Mouse (Mus musculus) adipocyte (in vitro differentiated cells): Measurements from ENCODE around the gene Mmd2.

Source experiments
- DNase-seq: peaks from one replicate; pipeline ENCODE4 v3.0.0-alpha.2; 2016; ENCODE audit warnings: low spot score

The Mmd2 gene

DNA sequence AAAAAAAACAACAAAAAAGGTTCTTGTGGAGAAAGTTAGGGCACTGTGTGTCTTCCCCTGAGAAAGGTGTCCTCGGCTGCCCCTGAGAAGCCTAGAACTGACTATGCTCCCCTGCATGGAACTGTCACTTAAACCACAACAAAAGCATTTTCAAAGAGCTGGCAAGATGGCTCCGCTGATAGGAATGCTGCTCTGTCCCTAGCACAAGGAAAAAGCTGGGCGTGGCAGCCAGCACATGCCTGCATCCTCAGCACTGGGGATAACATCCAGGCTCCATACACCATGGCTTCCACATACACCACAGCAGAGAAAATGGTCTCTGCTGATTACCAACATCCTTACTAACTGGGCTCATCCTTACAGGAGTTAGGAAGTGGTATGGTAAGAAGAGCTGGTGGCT lies 61.5 kb downstream of the Mmd2 start:
- no peak for DNase-seq

- no peak for DNase-seq
Observed at GRCm38 (mm10) chr5:142546344-142546743, 62.3 kb downstream of the Mmd2 start.

- DNase-seq = no peak
Observed at GRCm38 (mm10) chr5:142545014-142545795, 63.4 kb downstream of the Mmd2 start.

GRCm38 (mm10) chr5:142537286-142537685 lies 71.3 kb downstream of the Mmd2 start:
- DNase-seq = no peak

DNA sequence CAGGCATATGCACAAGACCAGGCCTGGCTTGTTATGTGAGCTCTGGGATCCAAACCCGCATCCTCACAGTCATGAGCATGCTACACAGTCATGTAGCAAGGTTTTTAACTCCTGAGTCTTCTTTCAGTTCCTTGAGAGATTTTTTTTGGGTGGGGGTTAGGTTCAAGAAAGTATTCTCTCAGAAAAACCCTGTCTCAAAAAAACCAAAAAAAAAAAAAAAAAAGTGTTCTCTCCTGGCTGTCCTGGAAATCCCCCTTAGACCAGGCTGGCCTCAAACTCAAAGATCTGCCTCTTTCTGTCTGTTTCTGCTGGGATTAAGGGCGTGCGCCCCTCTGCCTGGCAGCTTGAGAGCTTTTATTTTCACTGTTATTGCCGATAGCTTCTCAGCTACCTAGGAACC lies 73.2 kb downstream of the Mmd2 start:
- DNase-seq = no peak

GRCm38 (mm10) chr5:142529915-142530314 lies 78.7 kb downstream of the Mmd2 start, which contains the start of gene Papolb:
Gene Papolb, minus strand, starts transcription at chr5:142530076.
- no peak for DNase-seq

- no peak for DNase-seq
Observed at GRCm38 (mm10) chr5:142524711-142525464, 83.7 kb downstream of the Mmd2 start.

DNA sequence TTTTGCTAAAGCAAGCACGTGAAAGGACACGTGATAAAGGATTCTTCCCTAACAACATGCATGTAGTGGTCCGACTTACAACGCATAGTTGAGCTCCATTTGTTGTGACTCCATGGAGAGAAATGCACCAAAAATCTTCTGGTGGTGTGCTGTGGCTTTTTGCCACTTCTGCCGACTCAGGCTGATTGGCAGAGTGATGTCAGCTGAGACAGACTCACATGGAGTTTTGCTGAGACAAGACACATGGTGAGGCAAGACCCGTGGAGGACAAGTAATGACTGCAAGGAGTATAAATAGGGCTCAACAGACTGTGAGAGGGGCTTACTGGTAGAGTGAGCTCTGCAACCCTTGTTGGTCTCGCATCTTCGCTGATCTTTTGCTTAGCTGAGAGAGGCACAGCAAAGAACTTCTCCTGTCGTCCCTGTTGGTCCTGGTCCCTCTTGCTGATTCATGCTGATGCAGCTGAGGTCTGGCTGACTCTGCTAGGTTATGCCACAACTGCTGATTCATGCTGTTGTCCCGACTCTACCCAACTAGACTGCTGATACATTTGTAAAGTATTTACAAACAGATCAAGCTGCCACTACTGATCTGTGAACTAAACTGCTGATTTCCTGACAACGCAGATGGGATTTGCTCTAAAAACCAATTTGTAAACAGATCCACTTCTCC lies 87.3 kb downstream of the Mmd2 start:
- no peak for DNase-seq

DNA sequence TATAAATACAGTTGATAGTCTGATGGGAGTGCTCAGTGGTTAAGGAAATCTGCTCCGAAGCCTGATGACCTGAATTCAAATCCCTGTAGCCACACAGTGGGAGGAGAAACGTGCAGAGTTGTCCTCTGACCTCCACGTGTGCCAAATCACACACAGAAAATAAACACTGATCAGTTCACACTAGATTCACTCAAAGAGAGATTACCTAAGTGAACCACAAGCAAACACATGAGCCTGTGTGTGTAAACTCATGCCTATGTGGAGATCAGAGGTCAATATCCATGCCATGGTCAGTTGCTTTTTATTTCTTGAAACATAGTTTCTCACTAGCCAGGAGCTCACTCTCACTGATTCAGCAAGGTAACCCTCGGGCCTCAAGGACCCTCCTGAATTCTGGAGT lies 88.2 kb downstream of the Mmd2 start:
- no peak for DNase-seq

- no peak for DNase-seq
Observed at GRCm38 (mm10) chr5:142518973-142519372, 89.6 kb downstream of the Mmd2 start.
